Mouse (Mus musculus): Measurements from ENCODE around the gene Gng8. TPM values are rescaled to one million over a fixed set of nuclear protein-coding genes. Genes with fewer than 3 reads are reported as not detected.

Gng8 gene
- polyA plus RNA-seq, 1 experiment from 2014 or later = 8.3 TPM

GRCm38 (mm10) chr7:16909909-16910308 lies 18.3 kb downstream of the Gng8 start:
- H3K4me2 ChIP-seq (replicated peaks) = peak overlapping the region; percentile 37
- no peak overlapping the region for H3K27ac ChIP-seq
- H3K36me3 ChIP-seq = peaks cover 10% of the 10 kb centered on the region
- H3K4me3 ChIP-seq (replicated peaks) = no peak overlapping the region
- ATAC-seq = no peak
- peaks cover 47% of the 10 kb centered on the region for H3K4me1 ChIP-seq (replicated peaks)
- no peaks in the 10 kb centered on the region for H3K27me3 ChIP-seq (replicated peaks)
- no peak overlapping the region for H3K9ac ChIP-seq
- H3K9me3 ChIP-seq = no peaks in the 10 kb centered on the region
- WGBS = 29% methylated on average over 10 of the region's 10 CpGs

- Histone ChIP-seq H3K27ac (no peak overlapping the region), H3K4me1 (replicated peaks) (peaks cover 31% of the 10 kb centered on the region), H3K9me3 (no peaks in the 10 kb centered on the region), H3K4me2 (replicated peaks) (no peak overlapping the region), H3K4me3 (replicated peaks) (no peak overlapping the region), H3K36me3 (peaks cover 29% of the 10 kb centered on the region), H3K27me3 (replicated peaks) (no peaks in the 10 kb centered on the region), H3K9ac (no peak overlapping the region)
- 84% methylated on average over 3 of the region's 3 CpGs for WGBS
- ATAC-seq = no peak
Measured at GRCm38 (mm10) chr7:16911904-16912303, 20.3 kb downstream of the Gng8 start.

- no peak overlapping the region for H3K9ac ChIP-seq
- peaks cover 33% of the 10 kb centered on the region for H3K36me3 ChIP-seq
- H3K4me3 ChIP-seq (replicated peaks) = no peak overlapping the region
- ATAC-seq = no peak
- H3K9me3 ChIP-seq = no peaks in the 10 kb centered on the region
- WGBS = 57% methylated on average over 6 of the region's 6 CpGs
- H3K27ac ChIP-seq = no peak overlapping the region
- no peaks in the 10 kb centered on the region for H3K27me3 ChIP-seq (replicated peaks)
- peaks cover 26% of the 10 kb centered on the region for H3K4me1 ChIP-seq (replicated peaks)
- no peak overlapping the region for H3K4me2 ChIP-seq (replicated peaks)
Measured at GRCm38 (mm10) chr7:16912360-16912759, 20.8 kb downstream of the Gng8 start.

- no peak overlapping the region for H3K4me2 ChIP-seq (replicated peaks)
- H3K9ac ChIP-seq = no peak overlapping the region
- ATAC-seq = peak; percentile 73
- H3K4me1 ChIP-seq (replicated peaks) = peaks cover 15% of the 10 kb centered on the region
- peaks cover 47% of the 10 kb centered on the region for H3K36me3 ChIP-seq
- WGBS = 35% methylated on average over 10 of the region's 10 CpGs
- no peak overlapping the region for H3K27ac ChIP-seq
- no peaks in the 10 kb centered on the region for H3K9me3 ChIP-seq
- H3K27me3 ChIP-seq (replicated peaks) = no peaks in the 10 kb centered on the region
- no peak overlapping the region for H3K4me3 ChIP-seq (replicated peaks)
Measured at GRCm38 (mm10) chr7:16913806-16914452, 22.3 kb downstream of the Gng8 start.

- Histone ChIP-seq H3K27ac (no peak overlapping the region), H3K9ac (no peak overlapping the region), H3K27me3 (replicated peaks) (no peaks in the 10 kb centered on the region), H3K4me1 (replicated peaks) (peaks cover 15% of the 10 kb centered on the region), H3K4me3 (replicated peaks) (no peak overlapping the region), H3K36me3 (peaks cover 47% of the 10 kb centered on the region), H3K9me3 (no peaks in the 10 kb centered on the region), H3K4me2 (replicated peaks) (no peak overlapping the region)
- no peak; the same call in 1 of the 2 replicates for ATAC-seq
- WGBS = 80% methylated on average over 18 of the region's 18 CpGs
Measured at GRCm38 (mm10) chr7:16914453-16915343, 23.1 kb downstream of the Gng8 start.

- Histone ChIP-seq H3K9ac (no peak overlapping the region), H3K4me2 (replicated peaks) (no peak overlapping the region), H3K36me3 (peaks cover 47% of the 10 kb centered on the region), H3K4me1 (replicated peaks) (peaks cover 20% of the 10 kb centered on the region), H3K9me3 (no peaks in the 10 kb centered on the region), H3K27ac (no peak overlapping the region), H3K4me3 (replicated peaks) (no peak overlapping the region), H3K27me3 (replicated peaks) (no peaks in the 10 kb centered on the region)
- WGBS = 93% methylated on average over 32 of the region's 32 CpGs
- ATAC-seq = no peak
Measured at GRCm38 (mm10) chr7:16915461-16916340, 24.1 kb downstream of the Gng8 start.

GRCm38 (mm10) chr7:16916342-16917265 lies 25.0 kb downstream of the Gng8 start:
- Histone ChIP-seq H3K4me3 (replicated peaks) (no peak overlapping the region), H3K4me1 (replicated peaks) (peaks cover 29% of the 10 kb centered on the region), H3K9me3 (no peaks in the 10 kb centered on the region), H3K27ac (no peak overlapping the region), H3K4me2 (replicated peaks) (no peak overlapping the region), H3K9ac (no peak overlapping the region), H3K36me3 (peaks cover 47% of the 10 kb centered on the region), H3K27me3 (replicated peaks) (no peaks in the 10 kb centered on the region)
- no peak for ATAC-seq
- 77% methylated on average over 30 of the region's 30 CpGs for WGBS

- Histone ChIP-seq H3K27me3 (replicated peaks) (no peaks in the 10 kb centered on the region), H3K9ac (no peak overlapping the region), H3K36me3 (peaks cover 47% of the 10 kb centered on the region), H3K4me2 (replicated peaks) (no peak overlapping the region), H3K9me3 (no peaks in the 10 kb centered on the region), H3K4me1 (replicated peaks) (peaks cover 34% of the 10 kb centered on the region), H3K4me3 (replicated peaks) (no peak overlapping the region), H3K27ac (no peak overlapping the region)
- no peak for ATAC-seq
- WGBS = 75% methylated on average over 11 of the region's 11 CpGs
Measured at GRCm38 (mm10) chr7:16917447-16917846, 25.9 kb downstream of the Gng8 start.

- WGBS = 79% methylated on average over 9 of the region's 9 CpGs
- H3K9ac ChIP-seq = no peak overlapping the region
- no peak overlapping the region for H3K4me2 ChIP-seq (replicated peaks)
- peaks cover 47% of the 10 kb centered on the region for H3K36me3 ChIP-seq
- H3K4me1 ChIP-seq (replicated peaks) = peaks cover 36% of the 10 kb centered on the region
- no peaks in the 10 kb centered on the region for H3K9me3 ChIP-seq
- H3K4me3 ChIP-seq (replicated peaks) = no peak overlapping the region
- ATAC-seq = no peak
- no peaks in the 10 kb centered on the region for H3K27me3 ChIP-seq (replicated peaks)
- no peak overlapping the region for H3K27ac ChIP-seq
Measured at GRCm38 (mm10) chr7:16918014-16918413, 26.4 kb downstream of the Gng8 start.

GRCm38 (mm10) chr7:16918670-16919069 lies 27.1 kb downstream of the Gng8 start:
- ATAC-seq = no peak
- H3K4me3 ChIP-seq (replicated peaks) = no peak overlapping the region
- peak overlapping the region; percentile 1; the same call in 1 of the 2 replicates for H3K9ac ChIP-seq
- 68% methylated on average over 3 of the region's 3 CpGs for WGBS
- H3K36me3 ChIP-seq = peaks cover 47% of the 10 kb centered on the region
- H3K4me2 ChIP-seq (replicated peaks) = no peak overlapping the region
- H3K9me3 ChIP-seq = no peaks in the 10 kb centered on the region
- no peak overlapping the region for H3K27ac ChIP-seq
- H3K27me3 ChIP-seq (replicated peaks) = no peaks in the 10 kb centered on the region
- H3K4me1 ChIP-seq (replicated peaks) = peaks cover 36% of the 10 kb centered on the region

GRCm38 (mm10) chr7:16919395-16920149 lies 28.0 kb downstream of the Gng8 start:
- Histone ChIP-seq H3K36me3 (peaks cover 40% of the 10 kb centered on the region), H3K4me2 (replicated peaks) (peak overlapping the region; percentile 30), H3K27me3 (replicated peaks) (no peaks in the 10 kb centered on the region), H3K4me3 (replicated peaks) (0 out of 2 replicates have a peak overlapping the region, but pooled peaks have one; percentile 2), H3K9ac (peak overlapping the region; percentile 34; the same call in 1 of the 2 replicates), H3K4me1 (replicated peaks) (peaks cover 36% of the 10 kb centered on the region), H3K9me3 (no peaks in the 10 kb centered on the region), H3K27ac (no peak overlapping the region)
- no peak for ATAC-seq
- WGBS = 71% methylated on average over 13 of the region's 13 CpGs
